Mouse (Mus musculus) CH12.LX (cell line): ENCODE data around the gene Cbx1. TPM values are rescaled to one million over a fixed set of nuclear protein-coding genes. Genes with fewer than 3 reads are reported as not detected.

Experiments used
- DNase-seq: peaks from one replicate; pipeline ENCODE4 v3.0.0-alpha.2; 2013; ENCODE audit errors: extremely low read depth
- H3K27ac ChIP-seq: 2 replicates; pipeline ENCODE4 v1.5.1; 2012; ENCODE audit warnings: low read depth, mild to moderate bottlenecking, control low read depth, moderate library complexity; ENCODE audit not compliant: insufficient read depth
- H3K27me3 ChIP-seq: replicated peaks from 2 replicates; pipeline ENCODE3; 2012; ENCODE audit warnings: inconsistent platforms
- H3K36me3 ChIP-seq, 2 experiments: replicated peaks in 1 of 2; 2 replicates each; pipeline versions ENCODE3 to v1.6.1; 2012; ENCODE audit warnings: inconsistent platforms in 1 of 2, low read length in 1 of 2, mild to moderate bottlenecking in 1 of 2, mixed read lengths in 1 of 2, moderate library complexity in 1 of 2; ENCODE audit not compliant: control insufficient read depth in 1 of 2, insufficient read depth in 1 of 2
- H3K4me1 ChIP-seq, 2 experiments: 2 replicates each; pipeline ENCODE4 v1.6.1; 2012; ENCODE audit warnings: inconsistent platforms in 1 of 2, moderate library complexity in 1 of 2; ENCODE audit not compliant: insufficient read depth in 2 of 2, control insufficient read depth in 1 of 2
- H3K4me2 ChIP-seq: 2 replicates; pipeline ENCODE4 v1.6.1; 2012; ENCODE audit warnings: low read depth, mild to moderate bottlenecking, control low read depth; ENCODE audit not compliant: poor library complexity, insufficient read depth, severe bottlenecking
- H3K4me3 ChIP-seq, 3 experiments: fragments of 150-350 bp in 1 of 3; sonication (generic) in 1 of 3; replicated peaks in 1 of 3; 2 replicates each; pipeline versions ENCODE3 to v1.5.1; 2011 to 2012; ENCODE audit warnings: low read depth in 2 of 3, low read length in 2 of 3, mild to moderate bottlenecking in 2 of 3, moderate library complexity in 2 of 3, control low read depth in 1 of 3, improper control_type of control experiment in 1 of 3, inconsistent platforms in 1 of 3, mixed read lengths in 1 of 3; ENCODE audit not compliant: poor library complexity in 1 of 3
- H3K79me2 ChIP-seq: replicated peaks from 2 replicates; pipeline ENCODE4 v1.6.1; 2012; ENCODE audit warnings: mild to moderate bottlenecking, moderate library complexity; ENCODE audit not compliant: control insufficient read depth, poor library complexity, insufficient read depth, severe bottlenecking; ENCODE audit errors: extremely low read depth
- H3K9ac ChIP-seq: 2 replicates; pipeline ENCODE4 v1.6.1; 2012; ENCODE audit warnings: low read depth, mild to moderate bottlenecking, control low read depth, moderate library complexity; ENCODE audit not compliant: insufficient read depth
- H3K9me3 ChIP-seq: replicated peaks from 2 replicates; pipeline ENCODE3; 2012; ENCODE audit warnings: low read length, inconsistent platforms, mixed read lengths
- BHLHE40 ChIP-seq: IDR thresholded peaks from 2 replicates; pipeline ENCODE4 v1.6.1; 2011; ENCODE audit warnings: mild to moderate bottlenecking, low read depth, low read length, improper control_type of control experiment
- MAZ ChIP-seq: IDR thresholded peaks from 2 replicates; pipeline ENCODE4 v1.6.1; 2012; ENCODE audit warnings: low read depth, mild to moderate bottlenecking, inconsistent platforms, low read length, improper control_type of control experiment, moderate library complexity
- MEF2A ChIP-seq: IDR thresholded peaks from 2 replicates; pipeline ENCODE4 v1.6.1; 2014; ENCODE audit warnings: low read depth, mild to moderate bottlenecking, inconsistent platforms, low read length, improper control_type of control experiment, borderline replicate concordance
- MXI1 ChIP-seq: IDR thresholded peaks from 2 replicates; pipeline ENCODE4 v1.6.1; 2011; ENCODE audit warnings: mild to moderate bottlenecking, low read depth, low read length, improper control_type of control experiment
- MYC ChIP-seq: IDR thresholded peaks from 2 replicates; pipeline ENCODE4 v1.6.1; 2011; ENCODE audit warnings: low read depth, mild to moderate bottlenecking, improper control_type of control experiment, low read length
- SIN3A ChIP-seq: IDR thresholded peaks from 2 replicates; pipeline ENCODE4 v1.6.1; 2012; ENCODE audit warnings: low read length, improper control_type of control experiment, inconsistent platforms
- TBP ChIP-seq: conservative IDR thresholded peaks from 2 replicates; pipeline ENCODE4 v1.6.1; 2011; ENCODE audit warnings: low read depth, low read length, improper control_type of control experiment
- TCF12 ChIP-seq: IDR thresholded peaks from 2 replicates; pipeline ENCODE4 v1.6.1; 2014; ENCODE audit warnings: low read depth, mild to moderate bottlenecking, inconsistent platforms, low read length, improper control_type of control experiment
- UBTF ChIP-seq: IDR thresholded peaks from 2 replicates; pipeline ENCODE4 v1.6.1; 2012; ENCODE audit warnings: low read depth, mild to moderate bottlenecking, inconsistent platforms, low read length, improper control_type of control experiment, moderate library complexity
- USF1 ChIP-seq: IDR thresholded peaks from 2 replicates; pipeline ENCODE4 v1.6.1; 2014; ENCODE audit warnings: low read depth, mild to moderate bottlenecking, inconsistent platforms, low read length, improper control_type of control experiment
- USF2 ChIP-seq: conservative IDR thresholded peaks from 2 replicates; pipeline ENCODE4 v1.6.1; 2011; ENCODE audit warnings: low read depth, low read length, improper control_type of control experiment
- ZC3H11A ChIP-seq: IDR thresholded peaks from 2 replicates; pipeline ENCODE4 v1.6.1; 2012; ENCODE audit warnings: low read depth, mild to moderate bottlenecking, inconsistent platforms, low read length, improper control_type of control experiment
- ZKSCAN1 ChIP-seq: IDR thresholded peaks from 2 replicates; pipeline ENCODE4 v1.6.1; 2012; ENCODE audit warnings: low read depth, inconsistent platforms, low read length, improper control_type of control experiment, borderline replicate concordance
- ZNF384 ChIP-seq: IDR thresholded peaks from 2 replicates; pipeline ENCODE4 v1.6.1; 2012; ENCODE audit warnings: low read depth, low read length, improper control_type of control experiment, inconsistent platforms
- dilution Hi-C: fragments of 300-500 bp; cut with MboI; formaldehyde crosslinking; loops from 2 replicates; pipeline ENCODE4 v1.14.3; 2020; ENCODE audit warnings: low sequenced_read_pairs; ENCODE audit not compliant: extremely low pct_unique_long_range_greater_than_20kb, extremely low pct_ligation_motif_present
- in situ Hi-C: fragments of 300-500 bp; cut with MboI; formaldehyde crosslinking; loops from 3 replicates; pipeline ENCODE4 v1.14.3; 2019; ENCODE audit warnings: low sequenced_read_pairs, low pct_ligation_motif_present, low pct_unique_long_range_greater_than_20kb, mixed read lengths
- polyA plus RNA-seq: library from polyadenylated mRNA; unstranded; fragments of >175 nt; gene quantifications from 2 replicates; pipeline ENCODE4 v1.2.1, GENCODE M21; 2012; ENCODE audit warnings: low read depth; ENCODE audit not compliant: insufficient read length
- total RNA-seq, 2 experiments: library from RNA; depleted of rRNA; stranded (reverse); fragments of 300-350 nt in 1 of 2; fragments of >200 nt in 1 of 2; gene quantifications; 2 replicates each; pipeline ENCODE4 v1.2.3; 2012 to 2014

Cbx1 gene
- total and polyA plus RNA-seq, 3 experiments = 115 to 223 (median 144) TPM

GRCm38 (mm10) chr11:96771274-96771975, 17.5 kb upstream of the Cbx1 start:
- peaks cover 67 to 76% of the 10 kb centered on the region in 2 experiments for H3K36me3 ChIP-seq
- peak; percentile 98 for TF ChIP-seq ZKSCAN1
- TF ChIP-seq ZC3H11A = no peak
- TF ChIP-seq MEF2A = peak; percentile 50; the same call in 1 of the 2 replicates
- peak; percentile 47 for TF ChIP-seq SIN3A
- TF ChIP-seq MYC = no peak
- TF ChIP-seq TBP = 0 out of 2 replicates have a peak, but pooled peaks have one; percentile 21
- peak; percentile 47; the same call in 1 of the 2 replicates for TF ChIP-seq TCF12
- TF ChIP-seq BHLHE40 = peak; percentile 33; the same call in 1 of the 2 replicates
- TF ChIP-seq UBTF = peak; percentile 74; the same call in 1 of the 2 replicates
- TF ChIP-seq MAZ = 0 out of 2 replicates have a peak, but pooled peaks have one; percentile 43
- H3K79me2 ChIP-seq = peaks cover 16% of the 10 kb centered on the region
- H3K9me3 ChIP-seq = no peaks in the 10 kb centered on the region
- H3K4me1 ChIP-seq = peaks cover 33 to 65% of the 10 kb centered on the region in 2 experiments
- no peaks in the 10 kb centered on the region for H3K27me3 ChIP-seq
- no peak overlapping the region for H3K9ac ChIP-seq
- H3K4me2 ChIP-seq = no peak overlapping the region
- in situ Hi-C loops (no loop called here), dilution Hi-C loops (no loop called here)
- H3K4me3 ChIP-seq = peak overlapping the region; percentile 37 to 80 (median 45)
- peak; percentile 45 for DNase-seq
- peak overlapping the region; percentile 52 for H3K27ac ChIP-seq

- peak overlapping the region; percentile 3 to 80 (median 45) for H3K4me3 ChIP-seq
Observed at GRCm38 (mm10) chr11:96772413-96772812, 16.5 kb upstream of the Cbx1 start.

More at GRCm38 (mm10) chr11:96772413-96772812, 16.5 kb upstream of the Cbx1 start:
- Histone ChIP-seq H3K9me3 (no peaks in the 10 kb centered on the region), H3K27ac (peak overlapping the region; percentile 20; the same call in 1 of the 2 replicates), H3K9ac (no peak overlapping the region), H3K27me3 (no peaks in the 10 kb centered on the region), H3K36me3 (peaks cover 59 to 66% of the 10 kb centered on the region in 2 experiments), H3K4me2 (no peak overlapping the region), H3K4me1 (peaks cover 33 to 55% of the 10 kb centered on the region in 2 experiments), H3K79me2 (peaks cover 24% of the 10 kb centered on the region)
- peak; percentile 38 for DNase-seq
- dilution Hi-C loops (no loop called here), in situ Hi-C loops (no loop called here)
- TF ChIP-seq TBP = no peak
- no peak for TF ChIP-seq ZNF384
- TF ChIP-seq SIN3A = peak; percentile 2; the same call in 1 of the 2 replicates
- TF ChIP-seq BHLHE40 = peak; percentile 47; the same call in 1 of the 2 replicates
- TF ChIP-seq USF2 = peak; percentile 55; the same call in 1 of the 2 replicates
- 0 out of 2 replicates have a peak, but pooled peaks have one; percentile 12 for TF ChIP-seq MXI1
- TF ChIP-seq USF1 = peak; percentile 69
